Mouse (Mus musculus) liver, embryonic 18 days (tissue): Measurements from ENCODE around the gene Arhgap30. TPM values are rescaled to one million over a fixed set of nuclear protein-coding genes. Genes with fewer than 3 reads are reported as not detected.

Experiments used
- polyA plus RNA-seq: library from polyadenylated mRNA; depleted of rRNA; stranded (reverse); fragments of >200 nt; gene quantifications from 2 replicates; pipeline ENCODE4 v1.2.3, GENCODE M21; 2012; rRNA removed

Gene Arhgap30
- 6.1 and 6.7 TPM in 2 replicates for polyA plus RNA-seq

DNA sequence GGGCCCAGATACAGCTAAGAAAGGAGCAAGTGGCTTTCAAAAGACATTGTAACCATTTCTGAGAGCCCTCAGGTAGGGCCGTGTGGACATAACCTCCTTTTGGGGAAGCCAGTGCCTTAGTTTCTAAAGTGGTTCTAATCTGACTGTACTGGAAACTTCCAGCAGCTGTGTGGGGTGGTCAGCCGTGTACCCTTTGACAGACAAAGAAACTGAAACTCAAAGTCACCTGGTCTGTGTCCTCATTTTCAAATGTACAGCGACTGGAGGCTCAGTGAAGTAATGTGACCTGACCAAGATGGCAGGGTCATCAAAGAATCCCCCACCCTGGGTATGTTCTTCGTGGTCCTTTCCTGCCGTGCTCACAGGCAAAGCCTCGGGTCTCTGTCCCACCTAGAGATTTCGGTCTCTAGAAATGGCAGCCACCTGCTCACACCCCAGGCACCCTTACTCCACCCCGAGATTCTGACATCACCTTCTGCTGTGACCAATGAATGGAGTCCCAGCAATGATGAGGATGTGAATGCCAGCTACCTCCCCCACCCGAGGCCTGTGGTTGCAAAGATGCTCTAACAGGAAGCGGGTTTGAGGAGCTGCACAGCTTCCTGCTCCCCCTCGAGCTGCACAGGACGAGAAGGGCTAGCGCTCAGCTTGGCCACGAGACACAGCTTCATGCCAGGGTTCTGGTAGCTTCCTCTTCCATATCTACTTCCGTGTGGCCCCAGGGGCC is at the start of gene Arhgap30:
TSS of gene Arhgap30 (plus strand) at position 579 of the 727 bp plus-strand sequence.

GRCm38 (mm10) chr1:171345225-171346094 is 43.3 kb upstream of the Arhgap30 start, which contains the start of the genes Nit1 and Pfdn2:
Nit1 (minus strand) TSS chr1:171345646.
Pfdn2 (plus strand) TSS chr1:171345670.

DNA sequence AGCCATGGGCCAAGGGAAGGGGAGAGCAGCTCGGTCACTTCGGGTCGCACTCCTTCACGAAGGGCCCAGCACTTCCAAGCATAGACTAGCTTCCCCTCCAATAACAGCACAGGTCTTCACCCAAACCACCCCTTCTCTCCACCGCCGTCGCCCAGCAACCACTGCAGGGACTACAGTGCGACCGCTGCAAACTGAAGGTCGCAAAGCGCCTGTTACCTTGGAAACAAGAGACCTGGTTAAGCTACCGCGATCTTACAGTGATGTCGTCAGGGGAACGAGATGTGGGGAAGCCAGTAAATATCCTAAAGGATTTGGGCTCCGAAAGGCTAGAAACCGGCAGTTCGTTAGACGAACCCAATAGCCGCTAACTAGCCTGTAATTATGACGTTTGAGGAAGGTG is 28.1 kb upstream of the Arhgap30 start, which contains the start of gene Klhdc9:
TSS of gene Klhdc9 (minus strand) at position 143 of the 400 bp plus-strand sequence.

GRCm38 (mm10) chr1:171369845-171370556 is 18.8 kb upstream of the Arhgap30 start, which contains the start of gene Nectin4:
Nectin4 (plus strand) TSS chr1:171370099.

DNA sequence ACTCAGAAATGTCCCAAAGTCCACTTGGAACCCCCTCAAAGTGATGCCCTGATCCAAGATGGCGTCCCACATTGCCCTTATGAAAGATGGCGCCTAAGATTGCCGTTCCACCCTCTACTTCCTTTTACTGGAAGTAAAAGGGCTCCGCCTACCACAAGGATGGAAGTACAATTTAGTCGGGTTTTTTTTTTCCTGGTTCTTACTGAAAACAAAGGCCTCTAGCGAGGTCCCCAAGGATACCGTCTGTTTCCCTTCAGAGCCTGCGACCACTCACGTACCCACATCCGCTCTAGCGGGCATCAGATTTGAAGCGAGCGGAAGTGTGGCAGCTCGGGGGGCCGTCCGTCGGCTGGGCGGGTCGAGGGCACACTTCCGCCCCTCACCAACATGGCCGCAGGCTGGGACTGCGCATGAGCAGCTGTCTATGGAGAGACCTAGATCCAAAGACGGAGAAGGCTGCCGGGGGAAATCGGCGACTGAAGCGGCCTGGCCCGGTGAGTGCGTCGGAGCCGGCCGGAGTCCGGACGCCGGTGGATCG is 22.3 kb downstream of the Arhgap30 start, which contains the start of gene Usf1:
TSS of gene Usf1 (plus strand) at position 367 of the 538 bp plus-strand sequence.

DNA sequence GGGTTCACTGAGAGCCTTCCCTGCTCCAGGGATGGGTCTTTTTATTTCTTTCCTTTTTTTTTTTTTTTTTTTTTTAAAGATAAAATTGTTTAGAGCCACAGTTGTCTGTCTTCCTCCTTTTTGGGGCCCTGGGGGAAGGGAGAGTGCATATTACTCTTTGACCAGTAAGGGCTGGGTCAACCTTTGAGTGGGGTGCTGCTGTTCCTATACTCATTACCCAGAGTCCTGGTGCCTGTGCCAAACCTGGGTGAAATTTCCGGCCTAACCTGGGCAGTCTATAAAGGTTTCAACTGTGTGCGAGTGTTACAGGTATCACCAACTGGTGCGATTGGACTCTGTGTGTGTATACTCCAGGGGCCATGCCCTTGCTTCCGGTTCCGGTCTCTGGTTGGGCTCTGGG is 29.9 kb downstream of the Arhgap30 start, which contains the start of gene Tstd1:
TSS of gene Tstd1 (plus strand) at position 213 of the 400 bp plus-strand sequence.

DNA sequence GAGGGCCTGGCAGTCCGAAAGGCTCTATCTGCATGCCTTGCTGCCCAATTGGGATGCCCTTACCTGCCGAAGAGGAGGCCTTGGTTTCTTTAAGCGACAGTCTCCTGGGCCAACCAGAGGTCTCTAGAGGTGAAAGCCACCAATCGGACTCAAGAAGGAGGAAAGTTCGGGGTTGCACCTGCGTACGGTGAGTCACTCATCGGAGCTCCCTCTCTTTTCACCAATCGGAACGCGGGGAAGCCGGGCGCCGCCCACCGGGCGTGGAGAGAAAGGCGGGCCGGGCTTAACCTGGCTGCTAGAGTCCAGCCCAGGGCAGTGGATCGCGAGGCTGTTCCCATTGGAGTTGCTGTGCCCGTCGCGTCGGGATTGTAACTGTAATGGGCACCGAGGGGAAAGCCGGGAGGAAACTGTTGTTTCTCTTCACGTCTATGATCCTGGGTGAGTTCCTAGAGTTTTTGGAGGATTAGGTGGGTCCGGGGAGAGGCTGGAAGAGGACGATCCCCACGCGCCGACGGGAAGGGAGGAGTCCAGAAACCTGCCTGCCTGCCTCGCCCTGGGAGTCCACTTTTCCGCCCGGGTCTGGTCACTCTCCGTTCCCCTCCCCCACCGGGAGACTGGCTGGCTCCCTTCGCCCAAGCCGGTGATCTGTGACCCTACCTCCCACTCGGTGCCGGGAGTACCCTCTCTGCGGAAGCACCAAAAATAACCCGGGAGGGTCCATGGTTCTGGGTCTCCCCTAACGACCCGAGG is 48.7 kb downstream of the Arhgap30 start, which contains the start of gene F11r:
TSS of gene F11r (plus strand) at position 272 of the 750 bp plus-strand sequence.

Other genes starting within 250 kb of the Arhgap30 start
- 184 and 192 TPM in 2 replicates for gene Sdhc, start 238.4 kb upstream of the Arhgap30 start, polyA plus RNA-seq
- 0.12 and 0.14 TPM in 2 replicates for gene Mpz, start 238.2 kb upstream of the Arhgap30 start, polyA plus RNA-seq
- gene Pcp4l1, start 192.7 kb upstream of the Arhgap30 start, polyA plus RNA-seq: 6.4 and 7.7 TPM in 2 replicates
- gene Nr1i3, start 175.0 kb upstream of the Arhgap30 start, polyA plus RNA-seq: 22.1 and 22.4 TPM in 2 replicates
- gene Tomm40l, start 166.4 kb upstream of the Arhgap30 start, polyA plus RNA-seq: 8.5 and 9.6 TPM in 2 replicates
- 8,837 and 9,746 TPM in 2 replicates for gene Apoa2, start 163.9 kb upstream of the Arhgap30 start, polyA plus RNA-seq
- 137 and 142 TPM in 2 replicates for gene Fcer1g, start 154.6 kb upstream of the Arhgap30 start, polyA plus RNA-seq
- gene Adamts4, start 138.5 kb upstream of the Arhgap30 start, polyA plus RNA-seq: 0.38 and 0.57 TPM in 2 replicates
- 88.9 and 92.7 TPM in 2 replicates for gene Ndufs2, start 137.6 kb upstream of the Arhgap30 start, polyA plus RNA-seq
- gene B4galt3, start 118.6 kb upstream of the Arhgap30 start, polyA plus RNA-seq: 16.3 and 19.1 TPM in 2 replicates
- 93.0 and 104 TPM in 2 replicates for gene Ppox, start 107.8 kb upstream of the Arhgap30 start, polyA plus RNA-seq
- 16.0 and 16.9 TPM in 2 replicates for gene Usp21, start 101.0 kb upstream of the Arhgap30 start, polyA plus RNA-seq
- gene Ufc1, start 93.9 kb upstream of the Arhgap30 start, polyA plus RNA-seq: 23.6 and 24.6 TPM in 2 replicates
- gene Dedd, start 59.8 kb upstream of the Arhgap30 start, polyA plus RNA-seq: 20.5 and 20.8 TPM in 2 replicates
- gene Nit1, start 43.3 kb upstream of the Arhgap30 start, polyA plus RNA-seq: 59.7 and 61.3 TPM in 2 replicates
- 28.2 and 36.2 TPM in 2 replicates for gene Pfdn2, start 43.3 kb upstream of the Arhgap30 start, polyA plus RNA-seq
- 0.13 and 0.22 TPM in 2 replicates for gene Klhdc9, start 28.2 kb upstream of the Arhgap30 start, polyA plus RNA-seq
- gene Nectin4, start 18.9 kb upstream of the Arhgap30 start, polyA plus RNA-seq: 0.38 and 0.41 TPM in 2 replicates
- 22.7 and 23.6 TPM in 2 replicates for gene Usf1, start 22.4 kb downstream of the Arhgap30 start, polyA plus RNA-seq
- 4.3 and 5.4 TPM in 2 replicates for gene Tstd1, start 29.9 kb downstream of the Arhgap30 start, polyA plus RNA-seq
- 32.6 and 33.7 TPM in 2 replicates for gene F11r, start 48.6 kb downstream of the Arhgap30 start, polyA plus RNA-seq
- gene Alyref2, start 114.5 kb downstream of the Arhgap30 start, polyA plus RNA-seq: 3.8 and 4.0 TPM in 2 replicates
- gene Itln1, start 146.3 kb downstream of the Arhgap30 start, polyA plus RNA-seq: not detected in 2 replicates
- gene Cd244a, start 170.2 kb downstream of the Arhgap30 start, polyA plus RNA-seq: 0.29 and 0.37 TPM in 2 replicates
- 2.3 and 2.9 TPM in 2 replicates for gene Ly9, start 218.5 kb downstream of the Arhgap30 start, polyA plus RNA-seq